Mouse (Mus musculus): ENCODE results near the gene Prpf31.

The Prpf31 gene

DNA sequence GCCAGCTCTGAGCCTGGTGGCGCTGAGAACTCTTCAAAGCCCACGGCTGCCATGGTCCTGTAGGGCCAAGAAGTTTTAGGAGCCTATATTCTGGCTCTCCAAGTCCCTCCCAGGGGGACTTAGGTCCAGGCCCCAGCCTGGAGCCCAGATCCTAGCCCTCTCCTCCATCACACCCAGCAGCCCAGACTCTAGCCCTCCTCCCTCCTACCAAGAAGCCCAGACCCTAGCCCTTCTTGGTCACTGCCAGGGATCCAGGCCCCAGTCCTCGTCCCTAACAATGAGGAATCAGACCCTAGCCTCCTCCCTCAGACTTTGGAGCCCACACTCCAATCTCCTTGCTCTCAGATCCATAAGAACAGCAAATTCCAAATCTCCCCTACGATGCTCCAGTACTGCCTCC is 755 bp upstream of the Prpf31 start:
- no peak for DNase-seq (ENCODE audit: low spot score in 2 of 2)

- DNase-seq (ENCODE audit: low spot score in 2 of 2) = no peak
Measured at GRCm38 (mm10) chr7:3630478-3630815, 662 bp downstream of the Prpf31 start.

DNA sequence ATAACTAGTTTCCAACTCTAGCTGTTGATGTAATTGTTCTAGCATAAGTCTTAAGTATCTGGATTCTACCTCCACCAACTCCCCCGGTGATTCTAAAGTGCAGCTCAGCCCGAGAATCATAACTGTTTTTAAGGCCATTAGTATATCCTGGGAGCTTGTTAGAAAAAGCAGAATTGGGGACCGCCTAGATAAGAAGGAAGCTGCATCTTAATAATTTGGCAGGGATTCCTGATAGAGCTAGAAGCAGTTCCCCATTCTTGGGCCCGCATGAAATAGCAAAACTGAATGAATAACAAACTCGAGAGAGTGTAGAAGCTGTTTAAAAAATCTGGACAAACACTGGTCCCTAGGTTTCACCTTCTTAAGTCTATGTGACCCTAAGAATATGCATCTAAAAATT is 13.6 kb downstream of the Prpf31 start:
- DNase-seq (ENCODE audit: low spot score in 2 of 2) = no peak

DNA sequence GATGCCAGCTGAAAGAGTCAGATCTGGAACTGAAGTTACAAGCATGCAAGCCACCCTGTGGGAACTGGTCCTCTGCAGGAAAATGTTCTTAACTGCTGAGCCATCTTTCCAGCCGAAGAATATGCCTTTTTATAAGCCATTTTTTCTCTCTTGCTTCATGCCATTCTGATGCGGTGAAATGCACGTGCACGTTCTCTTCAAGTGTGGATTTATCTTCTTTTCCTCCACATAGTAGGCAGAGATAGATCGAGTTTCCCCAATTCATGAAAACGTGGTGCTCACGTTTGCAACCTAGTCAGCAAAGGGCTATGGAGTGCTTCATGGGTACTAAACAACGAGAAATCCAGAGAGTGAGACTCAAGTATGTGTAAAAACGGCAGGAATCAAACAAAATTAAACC is 14.1 kb downstream of the Prpf31 start:
- DNase-seq (ENCODE audit: low spot score in 2 of 2) = peak in 1 of 2 experiments; percentile 12

DNA sequence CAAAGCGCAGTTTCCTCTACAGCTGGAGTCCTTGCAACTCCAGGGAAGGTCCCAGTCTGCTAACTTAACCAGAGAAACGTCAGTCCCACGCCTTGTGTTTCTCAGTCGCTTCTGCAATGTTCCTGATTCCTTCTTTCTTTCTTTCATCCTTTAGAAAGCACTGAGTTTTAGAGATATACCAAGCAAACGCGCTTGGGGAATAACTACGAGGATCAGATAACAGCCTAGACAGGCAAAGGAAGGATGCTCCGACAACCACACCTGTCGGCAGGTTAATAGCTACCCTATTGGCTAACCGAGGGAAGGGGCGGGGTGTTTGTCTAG is 14.5 kb downstream of the Prpf31 start:
- no peak for DNase-seq (ENCODE audit: low spot score in 2 of 2)

DNA sequence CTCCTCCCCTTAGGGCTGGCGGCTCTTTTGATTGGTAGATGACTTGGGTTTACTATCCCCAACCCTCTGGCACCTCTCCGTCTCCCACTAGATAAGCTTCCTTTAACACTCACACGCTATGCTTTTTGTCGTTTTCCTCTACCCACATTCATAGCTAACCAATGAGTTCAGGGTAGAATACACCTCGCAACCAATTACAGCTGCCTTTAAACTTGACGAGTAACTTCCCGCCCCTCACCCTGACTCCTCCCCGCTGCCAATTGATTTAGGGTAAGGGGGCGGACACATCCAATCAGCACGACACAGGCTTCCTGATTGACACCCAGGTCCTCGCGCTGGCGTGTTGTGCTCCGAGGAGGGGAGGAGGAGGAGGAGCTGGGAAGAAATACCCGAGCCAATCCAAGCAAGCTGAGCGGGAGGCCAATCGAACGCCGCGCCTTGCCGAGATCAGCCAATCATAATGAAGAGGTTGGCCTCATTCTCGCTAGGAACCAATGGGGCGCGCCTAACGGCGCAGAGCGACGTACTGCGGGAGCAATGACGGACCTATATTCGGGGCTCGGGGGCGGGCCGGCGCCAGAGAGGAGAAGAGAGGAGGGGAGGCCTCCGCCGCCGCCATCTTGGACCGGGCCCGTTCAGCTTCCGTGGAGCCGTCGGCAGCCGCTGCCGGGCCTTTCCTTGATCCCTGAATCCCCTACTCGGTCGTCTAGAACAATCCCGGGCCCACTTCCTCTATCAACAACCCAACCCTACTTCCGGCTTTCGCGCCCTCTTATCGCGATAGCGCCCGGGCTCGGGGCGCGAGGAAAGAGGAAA is 15.1 kb downstream of the Prpf31 start, which contains the start of gene Cnot3:
Gene Cnot3, plus strand, starts transcription at position 597 of the 816 bp plus-strand sequence.
- DNase-seq (ENCODE audit: low spot score in 2 of 2) = peak; percentile 99 to 100

- DNase-seq (ENCODE audit: low spot score in 2 of 2) = peak in 1 of 2 experiments; percentile 31
Measured at GRCm38 (mm10) chr7:3645488-3646025, 15.8 kb downstream of the Prpf31 start.

DNA sequence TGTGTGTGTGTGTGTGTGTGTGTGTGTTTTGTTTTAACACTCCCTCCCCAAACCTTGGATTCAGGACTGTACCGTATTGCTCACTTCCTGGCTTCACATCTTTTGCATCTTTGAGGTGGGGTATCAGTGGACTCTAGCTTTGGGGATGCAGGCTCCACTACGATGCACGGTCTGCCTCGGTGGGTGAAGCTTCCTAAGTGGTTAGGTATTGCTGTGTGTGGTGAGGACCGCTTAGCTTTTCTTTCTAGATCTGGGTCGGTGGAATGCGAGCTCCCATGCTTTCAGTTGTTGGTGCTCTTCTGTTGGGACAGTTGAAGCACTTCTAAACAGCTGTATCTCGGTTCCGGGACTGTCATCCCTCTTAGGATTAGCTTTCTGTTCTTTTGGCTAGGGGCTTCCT is 16.4 kb downstream of the Prpf31 start:
- DNase-seq (ENCODE audit: low spot score in 2 of 2) = no peak

DNA sequence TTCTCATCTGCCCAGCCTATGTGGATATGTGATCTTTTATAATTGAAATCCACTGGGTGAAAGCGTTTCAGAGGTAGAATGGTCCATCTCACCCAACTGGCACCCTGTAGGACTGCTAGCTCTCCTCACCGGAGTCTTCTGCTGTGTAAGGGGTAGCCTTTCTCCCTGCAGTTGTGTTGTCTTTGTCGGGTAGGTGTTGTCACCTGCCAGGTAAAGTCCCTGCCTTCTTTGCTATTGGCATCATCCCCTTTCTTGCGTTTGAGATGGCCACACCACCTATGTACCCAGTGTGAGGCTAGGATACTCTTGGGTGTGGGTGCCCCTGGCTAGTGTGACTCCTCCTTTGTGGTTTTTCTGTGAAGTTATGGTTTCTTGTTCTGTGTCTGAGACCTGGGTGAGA is 16.9 kb downstream of the Prpf31 start:
- no peak for DNase-seq (ENCODE audit: low spot score in 2 of 2)

DNA sequence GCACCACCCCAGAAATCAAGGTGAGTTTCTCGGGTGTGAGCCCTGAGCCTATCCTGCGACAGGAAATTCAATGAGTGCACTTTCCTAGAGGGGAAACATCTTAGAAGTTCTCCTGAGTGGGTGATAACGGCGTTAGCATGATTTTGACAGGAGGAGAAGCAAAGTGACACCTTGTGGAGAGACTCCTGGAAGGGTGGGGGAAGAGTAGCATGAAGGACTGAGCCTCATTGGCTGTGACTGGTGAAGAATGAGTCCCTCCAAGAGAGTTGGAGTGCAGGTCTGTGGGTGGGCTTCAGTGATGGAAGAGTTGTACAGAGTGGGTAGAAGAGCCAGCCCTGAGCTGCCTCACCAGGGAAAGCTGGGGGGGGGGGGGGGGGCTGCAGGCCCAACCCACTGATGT is 27.2 kb downstream of the Prpf31 start:
- DNase-seq (ENCODE audit: low spot score in 2 of 2) = no peak

GRCm38 (mm10) chr7:3658578-3658977 is 28.8 kb downstream of the Prpf31 start:
- no peak for DNase-seq (ENCODE audit: low spot score in 2 of 2)

DNA sequence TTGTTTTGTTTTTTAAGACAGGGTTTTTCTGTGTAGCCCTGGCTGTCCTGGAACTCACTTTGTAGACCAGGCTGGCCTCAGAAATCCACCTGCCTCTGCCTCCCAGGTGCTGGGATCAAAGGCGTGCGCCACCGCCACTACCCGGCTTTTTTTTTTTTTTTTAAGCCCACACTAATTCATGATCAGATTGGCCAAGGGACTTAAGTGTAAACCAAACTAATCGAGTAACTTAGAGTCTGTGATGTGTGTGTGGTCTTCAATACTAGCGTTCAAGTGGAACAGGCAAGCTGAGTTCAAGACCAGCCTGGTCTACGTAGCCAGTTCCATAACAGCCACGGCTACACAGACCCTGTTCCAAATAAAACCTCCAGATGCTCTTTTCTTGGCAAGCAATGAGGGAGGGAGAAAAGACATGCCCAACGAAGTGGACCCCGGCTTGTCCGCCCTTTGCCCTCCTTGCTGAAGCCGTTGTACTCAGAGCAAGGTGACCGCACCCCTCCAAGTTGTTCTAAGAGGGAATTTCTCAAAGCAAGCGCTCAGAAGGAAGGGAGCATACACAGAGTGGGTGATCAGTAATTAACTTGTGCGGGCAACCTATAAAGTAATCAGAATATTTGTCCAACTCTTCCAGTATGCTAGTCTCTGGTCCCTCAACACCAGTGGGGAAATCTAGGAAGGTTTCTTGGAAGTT is 34.9 kb downstream of the Prpf31 start:
- DNase-seq (ENCODE audit: low spot score in 2 of 2) = no peak

GRCm38 (mm10) chr7:3665215-3666114 is 35.7 kb downstream of the Prpf31 start, which contains the start of gene Leng1:
Gene Leng1 (minus strand): TSS chr7:3665840.
- peak; percentile 96 to 98 for DNase-seq (ENCODE audit: low spot score in 2 of 2)

GRCm38 (mm10) chr7:3666921-3667391 is 37.2 kb downstream of the Prpf31 start:
- no peak for DNase-seq (ENCODE audit: low spot score in 2 of 2)

DNA sequence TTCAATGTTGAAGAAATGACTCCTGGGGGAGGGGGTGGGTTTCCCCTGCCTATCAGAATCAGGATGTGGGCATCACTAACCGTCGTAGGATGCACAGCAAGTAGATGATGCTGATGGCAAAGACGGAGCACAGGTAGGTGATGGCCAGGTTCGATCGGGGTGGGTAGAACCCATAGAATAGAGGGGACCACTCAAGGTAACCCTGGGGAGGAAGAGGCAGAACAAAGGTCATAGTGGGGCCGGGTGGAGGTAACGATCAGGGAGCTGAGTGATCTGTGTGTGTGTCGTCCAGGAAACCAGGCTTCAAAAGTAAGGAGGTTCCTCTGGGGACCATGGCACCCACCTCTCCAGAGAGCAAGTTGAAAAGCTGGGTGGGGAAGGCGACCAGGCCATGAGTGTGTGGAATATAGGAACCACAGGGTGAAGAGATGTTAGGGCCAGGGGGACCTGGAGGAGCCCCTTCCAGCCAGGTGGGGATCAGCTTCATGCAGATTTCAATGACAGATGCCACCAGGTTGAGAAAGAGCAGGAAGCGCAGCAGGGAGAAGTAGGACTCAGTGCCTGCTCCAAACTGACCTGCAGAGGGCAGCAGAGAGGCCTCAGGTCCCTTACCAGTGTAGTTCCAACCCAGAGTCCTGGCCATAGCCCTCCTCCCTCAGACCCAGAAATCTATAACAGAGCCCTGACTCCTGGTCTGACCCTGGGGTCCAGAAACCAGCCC is 44.9 kb downstream of the Prpf31 start:
- DNase-seq (ENCODE audit: low spot score in 2 of 2) = peak; percentile 88

- no peak for DNase-seq (ENCODE audit: low spot score in 2 of 2)
Measured at GRCm38 (mm10) chr7:3675228-3675548, 45.4 kb downstream of the Prpf31 start.

DNA sequence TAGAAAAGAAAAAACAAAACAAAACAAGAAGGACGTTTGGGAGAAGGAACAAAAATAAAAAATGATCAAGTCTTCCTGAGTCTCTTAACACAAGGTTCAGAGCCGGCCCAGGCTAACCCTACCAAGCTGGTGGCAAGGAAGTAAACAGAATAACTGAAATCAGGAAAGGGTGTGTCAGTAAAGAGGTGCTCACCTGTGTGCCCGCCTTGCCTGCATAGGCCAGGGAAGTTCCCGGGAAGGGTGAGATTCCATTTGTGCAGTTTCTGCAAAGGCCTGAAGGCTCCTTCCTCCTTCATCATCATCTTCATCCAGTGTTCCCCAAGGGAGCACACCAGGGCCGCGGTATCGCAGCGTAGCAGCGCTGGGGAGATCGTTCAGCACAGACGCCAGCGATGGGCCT is 46.6 kb downstream of the Prpf31 start:
- DNase-seq (ENCODE audit: low spot score in 2 of 2) = no peak

DNA sequence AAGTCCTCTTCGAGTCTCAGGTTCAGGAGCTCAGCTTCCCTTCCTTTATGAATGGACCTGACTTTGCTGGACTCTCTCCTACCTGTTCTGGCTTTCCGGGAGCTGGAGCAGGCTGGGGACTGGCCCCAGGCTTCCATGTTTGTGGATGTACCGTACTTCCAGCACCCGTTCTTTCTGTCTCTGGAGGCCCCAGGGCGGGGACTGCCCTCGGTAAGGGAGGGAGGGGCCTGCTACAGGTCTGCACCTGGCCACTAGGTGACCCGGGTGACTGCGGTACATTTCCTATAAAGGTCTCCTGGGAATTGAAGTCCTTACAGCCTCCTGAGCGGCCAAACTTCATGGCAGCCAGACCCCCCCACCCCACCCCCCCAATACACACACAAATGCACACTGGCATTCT is 47.6 kb downstream of the Prpf31 start, which contains the start of gene Tmc4:
Gene Tmc4, minus strand, starts transcription at position 212 of the 400 bp plus-strand sequence.
- no peak for DNase-seq (ENCODE audit: low spot score in 2 of 2)

DNA sequence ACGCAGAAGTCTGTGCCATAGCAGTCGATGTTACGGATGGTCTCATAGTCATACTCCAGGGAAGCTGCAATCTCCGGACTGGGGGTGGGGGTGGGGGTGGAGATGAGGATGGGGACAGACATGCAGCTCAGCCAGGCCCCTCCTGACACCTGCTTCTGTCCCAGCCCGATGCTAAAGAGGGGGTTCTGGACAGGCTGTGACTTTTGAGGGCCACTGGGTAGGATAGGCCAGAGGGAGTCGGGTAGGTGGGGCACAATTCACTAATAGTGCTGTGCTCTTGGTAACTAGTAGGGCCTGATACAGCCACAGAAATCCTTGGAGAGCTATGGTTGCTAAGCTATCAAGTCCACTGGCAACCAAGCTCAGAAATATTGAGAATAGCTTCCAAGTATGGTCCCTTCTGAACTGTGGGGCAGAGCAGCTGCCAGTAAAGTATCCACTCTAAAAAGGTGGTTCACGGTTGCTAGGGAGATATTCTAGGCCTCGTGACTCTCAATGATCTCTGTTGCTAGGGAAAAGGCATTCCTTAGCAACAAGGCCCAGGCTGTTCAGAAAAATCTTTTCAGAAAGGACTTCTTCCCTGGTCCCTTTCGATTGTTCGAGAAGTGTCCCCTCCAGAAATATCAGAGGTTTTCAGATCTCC is 54.2 kb downstream of the Prpf31 start:
- peak in 1 of 2 experiments; percentile 29 for DNase-seq (ENCODE audit: low spot score in 2 of 2)

- DNase-seq (ENCODE audit: low spot score in 2 of 2) = no peak
Measured at GRCm38 (mm10) chr7:3684698-3685097, 54.9 kb downstream of the Prpf31 start.
